Mouse (Mus musculus): ENCODE data around the gene Ms4a6d. TPM values are rescaled to one million over a fixed set of nuclear protein-coding genes. Genes with fewer than 3 reads are reported as not detected.

Gene Ms4a6d
- polyA plus RNA-seq, 1 experiment, result 0.08 TPM

GRCm38 (mm10) chr19:11613084-11613483, 8.4 kb upstream of the Ms4a6d start:
- Histone ChIP-seq H3K36me3 (ENCODE audit: control insufficient read depth, insufficient read depth) (no peaks in the 10 kb centered on the region), H3K4me2 (ENCODE audit: low read depth) (no peak overlapping the region), H3K79me2 (ENCODE audit: control insufficient read depth, insufficient read depth) (no peaks in the 10 kb centered on the region), H3ac (ENCODE audit: control insufficient read depth, insufficient read length) (no peak overlapping the region), H3K27me3 (ENCODE audit: control insufficient read depth, insufficient read depth, insufficient read length) (no peaks in the 10 kb centered on the region), H3K4me3 (no peak overlapping the region)
- TF ChIP-seq TCF3 (IDR thresholded peaks at IDR 0.05; ENCODE audit: insufficient read length, low read depth) (no peak), MAX (IDR thresholded peaks at IDR 0.05; ENCODE audit: low read depth) (no peak), MYOD1 (IDR thresholded peaks at IDR 0.05; ENCODE audit: control insufficient read depth in 1 of 3, insufficient read length in 2 of 3, low read depth in 2 of 3) (no peak), POLR2A (IDR thresholded peaks at IDR 0.05; ENCODE audit: insufficient read length, low read depth) (no peak)

DNA sequence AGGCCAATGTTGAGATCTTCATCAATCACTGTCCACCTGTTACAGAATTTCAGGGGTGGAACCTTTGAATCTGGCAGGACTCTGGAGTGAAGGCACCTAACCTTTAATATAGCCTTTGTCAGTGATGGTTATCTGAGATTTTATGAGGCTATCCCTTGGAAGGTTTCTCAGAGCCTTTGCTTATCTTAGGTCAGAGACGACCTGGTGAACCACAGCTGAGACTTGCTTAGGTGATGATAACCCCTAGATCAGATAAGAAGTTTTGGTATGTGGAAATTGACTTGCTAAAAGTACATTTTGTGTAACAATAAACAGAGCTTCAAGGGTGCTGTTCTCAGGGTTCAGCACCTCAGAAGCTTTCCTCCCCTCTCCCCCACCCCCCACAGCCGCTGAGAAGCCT, 7.6 kb upstream of the Ms4a6d start:
- Histone ChIP-seq H3K79me2 (ENCODE audit: control insufficient read depth, insufficient read depth) (no peaks in the 10 kb centered on the region), H3K4me3 (no peak overlapping the region), H3K27me3 (ENCODE audit: control insufficient read depth, insufficient read depth, insufficient read length) (no peaks in the 10 kb centered on the region), H3ac (ENCODE audit: control insufficient read depth, insufficient read length) (no peak overlapping the region), H3K36me3 (ENCODE audit: control insufficient read depth, insufficient read depth) (no peaks in the 10 kb centered on the region), H3K4me2 (ENCODE audit: low read depth) (no peak overlapping the region)
- no peak for TF ChIP-seq MAX (IDR thresholded peaks at IDR 0.05; ENCODE audit: low read depth)
- no peak for TF ChIP-seq CEBPB (IDR thresholded peaks at IDR 0.05; ENCODE audit: insufficient read depth, poor library complexity, severe bottlenecking)
- TF ChIP-seq MYOG (IDR thresholded peaks at IDR 0.05; ENCODE audit: control insufficient read depth in 1 of 3, insufficient read depth in 1 of 3, insufficient read length in 2 of 3, low read depth in 2 of 3), result no peak
- TF ChIP-seq MYOD1 (IDR thresholded peaks at IDR 0.05; ENCODE audit: control insufficient read depth in 1 of 3, insufficient read length in 2 of 3, low read depth in 2 of 3), result no peak
- TF ChIP-seq POLR2A (IDR thresholded peaks at IDR 0.05; ENCODE audit: insufficient read length, low read depth), result no peak
- TF ChIP-seq TCF3 (IDR thresholded peaks at IDR 0.05; ENCODE audit: insufficient read length, low read depth), result no peak

GRCm38 (mm10) chr19:11611541-11611945, 6.9 kb upstream of the Ms4a6d start:
- H3K36me3 ChIP-seq (ENCODE audit: control insufficient read depth, insufficient read depth), result no peaks in the 10 kb centered on the region
- TF ChIP-seq SRF (IDR thresholded peaks at IDR 0.05; ENCODE audit: control insufficient read depth, insufficient read length, low read depth), result peak; percentile 93
- TF ChIP-seq MYOG (IDR thresholded peaks at IDR 0.05; ENCODE audit: control insufficient read depth in 1 of 3, insufficient read depth in 1 of 3, insufficient read length in 2 of 3, low read depth in 2 of 3), result no peak
- H3K27me3 ChIP-seq (ENCODE audit: control insufficient read depth, insufficient read depth, insufficient read length), result no peaks in the 10 kb centered on the region
- no peak overlapping the region for H3K4me3 ChIP-seq
- H3K4me2 ChIP-seq (ENCODE audit: low read depth), result no peak overlapping the region
- no peaks in the 10 kb centered on the region for H3K79me2 ChIP-seq (ENCODE audit: control insufficient read depth, insufficient read depth)
- no peak overlapping the region for H3ac ChIP-seq (ENCODE audit: control insufficient read depth, insufficient read length)

DNA sequence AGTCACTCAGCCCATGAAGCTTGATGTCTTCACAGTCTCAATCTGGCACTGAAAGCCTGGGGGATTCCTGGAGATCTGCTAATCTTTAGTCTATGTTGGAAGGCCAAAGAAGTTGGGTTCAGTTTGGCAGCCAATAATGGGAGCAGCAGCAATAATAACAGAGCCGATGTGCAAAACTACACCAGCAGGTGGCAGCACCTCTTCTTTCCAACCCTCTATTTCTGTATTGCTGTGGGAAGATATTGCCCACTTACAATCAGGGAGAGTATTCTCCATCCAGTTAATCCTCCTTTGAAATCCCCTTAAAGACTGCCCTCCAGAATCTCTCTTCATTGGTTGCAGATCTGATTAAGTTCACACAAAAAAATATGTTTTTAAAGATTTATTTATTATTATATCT, 3.5 kb upstream of the Ms4a6d start:
- Histone ChIP-seq H3K27me3 (ENCODE audit: control insufficient read depth, insufficient read depth, insufficient read length) (no peaks in the 10 kb centered on the region), H3ac (ENCODE audit: control insufficient read depth, insufficient read length) (no peak overlapping the region), H3K4me2 (ENCODE audit: low read depth) (no peak overlapping the region), H3K79me2 (ENCODE audit: control insufficient read depth, insufficient read depth) (no peaks in the 10 kb centered on the region), H3K4me3 (no peak overlapping the region), H3K36me3 (ENCODE audit: control insufficient read depth, insufficient read depth) (no peaks in the 10 kb centered on the region)
- TF ChIP-seq POLR2AphosphoS2 (IDR thresholded peaks at IDR 0.05; ENCODE audit: insufficient read length, low read depth) (no peak), SRF (IDR thresholded peaks at IDR 0.05; ENCODE audit: control insufficient read depth, insufficient read length, low read depth) (no peak), TCF3 (IDR thresholded peaks at IDR 0.05; ENCODE audit: insufficient read length, low read depth) (no peak), MYOG (IDR thresholded peaks at IDR 0.05; ENCODE audit: control insufficient read depth in 1 of 3, insufficient read depth in 1 of 3, insufficient read length in 2 of 3, low read depth in 2 of 3) (no peak), MAX (IDR thresholded peaks at IDR 0.05; ENCODE audit: low read depth) (no peak), REST (IDR thresholded peaks at IDR 0.05; ENCODE audit: insufficient read depth, insufficient read length) (no peak), MYOD1 (IDR thresholded peaks at IDR 0.05; ENCODE audit: control insufficient read depth in 1 of 3, insufficient read length in 2 of 3, low read depth in 2 of 3) (no peak), USF1 (IDR thresholded peaks at IDR 0.05; ENCODE audit: low read depth) (no peak), POLR2A (IDR thresholded peaks at IDR 0.05; ENCODE audit: insufficient read length, low read depth) (no peak), E2F4 (IDR thresholded peaks at IDR 0.05; ENCODE audit: insufficient read depth) (no peak), TCF12 (IDR thresholded peaks at IDR 0.05; ENCODE audit: insufficient read depth, poor library complexity, severe bottlenecking) (no peak)

- no peaks in the 10 kb centered on the region for H3K79me2 ChIP-seq (ENCODE audit: control insufficient read depth, insufficient read depth)
- no peak for TF ChIP-seq SRF (IDR thresholded peaks at IDR 0.05; ENCODE audit: control insufficient read depth, insufficient read length, low read depth)
- TF ChIP-seq POLR2A (IDR thresholded peaks at IDR 0.05; ENCODE audit: insufficient read length, low read depth), result no peak
- TF ChIP-seq MYOG (IDR thresholded peaks at IDR 0.05; ENCODE audit: control insufficient read depth in 1 of 3, insufficient read depth in 1 of 3, insufficient read length in 2 of 3, low read depth in 2 of 3), result no peak
- no peaks in the 10 kb centered on the region for H3K36me3 ChIP-seq (ENCODE audit: control insufficient read depth, insufficient read depth)
- no peak overlapping the region for H3K4me3 ChIP-seq
- no peak overlapping the region for H3K4me2 ChIP-seq (ENCODE audit: low read depth)
- H3ac ChIP-seq (ENCODE audit: control insufficient read depth, insufficient read length), result no peak overlapping the region
- H3K27me3 ChIP-seq (ENCODE audit: control insufficient read depth, insufficient read depth, insufficient read length), result no peaks in the 10 kb centered on the region
Measured at GRCm38 (mm10) chr19:11602026-11602425, 2.6 kb downstream of the Ms4a6d start.

DNA sequence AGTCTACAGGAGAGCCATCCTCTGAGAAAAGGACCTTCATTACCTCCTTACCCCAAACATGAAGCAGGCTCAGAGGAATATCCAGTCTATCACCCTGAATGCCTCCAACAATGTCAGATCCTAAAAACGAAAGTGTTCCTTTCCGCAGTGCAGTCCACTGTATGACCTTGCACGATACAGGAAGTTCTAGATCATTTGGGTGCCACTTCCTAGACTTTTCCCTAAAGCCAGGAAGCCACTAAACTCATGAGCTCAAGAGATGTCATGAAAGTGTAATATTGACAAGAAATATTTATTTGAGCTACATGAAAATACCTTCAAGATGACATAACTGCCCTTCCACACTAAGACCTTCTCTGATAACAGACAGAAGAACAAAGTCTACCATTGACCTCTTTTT, 3.3 kb downstream of the Ms4a6d start:
- TF ChIP-seq SRF (IDR thresholded peaks at IDR 0.05; ENCODE audit: control insufficient read depth, insufficient read length, low read depth), result no peak
- no peak for TF ChIP-seq POLR2A (IDR thresholded peaks at IDR 0.05; ENCODE audit: insufficient read length, low read depth)
- no peak overlapping the region for H3ac ChIP-seq (ENCODE audit: control insufficient read depth, insufficient read length)
- H3K4me3 ChIP-seq, result no peak overlapping the region
- H3K79me2 ChIP-seq (ENCODE audit: control insufficient read depth, insufficient read depth), result no peaks in the 10 kb centered on the region
- peak overlapping the region; percentile 12 for H3K4me2 ChIP-seq (ENCODE audit: low read depth)
- no peaks in the 10 kb centered on the region for H3K27me3 ChIP-seq (ENCODE audit: control insufficient read depth, insufficient read depth, insufficient read length)
- no peaks in the 10 kb centered on the region for H3K36me3 ChIP-seq (ENCODE audit: control insufficient read depth, insufficient read depth)
